Mouse (Mus musculus): ENCODE results near the gene Ncbp3.
A peak's percentile ranks its signal among the peaks of the same experiment; 100 is the strongest.

Gene Ncbp3

DNA sequence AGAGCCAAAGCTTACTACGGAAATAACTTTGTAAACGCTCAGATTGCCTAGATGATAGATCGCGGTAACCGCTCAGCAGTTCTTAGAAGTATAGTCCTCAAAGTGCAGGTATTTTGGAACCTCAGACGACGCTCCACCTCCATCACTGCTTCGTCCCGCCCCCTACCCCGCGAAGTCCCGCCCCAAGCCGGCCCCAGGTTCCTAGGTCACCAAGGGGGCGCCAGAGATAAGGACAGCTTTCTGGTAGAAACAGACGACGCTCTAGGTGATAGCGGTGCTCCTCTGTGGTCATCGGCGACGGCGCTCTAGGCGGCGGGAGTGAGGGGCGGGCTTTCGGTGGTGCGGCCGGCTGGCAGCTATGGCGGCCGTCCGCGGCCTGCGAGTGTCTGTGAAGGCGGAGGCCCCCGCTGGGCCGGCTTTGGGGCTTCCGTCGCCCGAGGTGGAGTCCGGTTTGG is at the start of gene Ncbp3:
Gene Ncbp3 (plus strand): TSS at position 242 of the 455 bp plus-strand sequence.
- DNase-seq (ENCODE audit: low spot score in 2 of 2): peak; percentile 98

DNA sequence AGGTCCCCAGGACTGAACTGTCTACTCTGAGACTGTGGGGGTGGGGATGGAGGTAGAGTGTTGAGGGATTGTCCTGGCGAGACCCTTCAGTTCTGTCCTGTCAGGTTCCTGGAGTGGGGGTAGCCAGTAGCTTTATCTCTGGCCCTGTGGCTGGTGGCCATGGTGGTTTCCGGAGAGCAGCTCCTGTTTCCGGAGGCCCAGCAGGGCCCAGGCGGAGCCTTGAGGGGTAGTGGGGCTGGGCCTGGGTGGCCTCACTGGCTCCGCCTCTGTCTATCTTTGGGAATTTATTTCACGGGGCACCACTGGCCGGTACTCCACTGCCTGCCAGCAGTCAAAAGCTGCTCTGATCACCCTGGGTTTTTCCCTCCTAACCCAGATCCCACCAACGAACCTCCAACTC is 48.8 kb upstream of the Ncbp3 start, which contains the start of gene P2rx1:
Gene P2rx1 (plus strand): TSS at position 333 of the 400 bp plus-strand sequence.
- peak; percentile 47 to 62 for DNase-seq (ENCODE audit: low spot score in 2 of 2)

DNA sequence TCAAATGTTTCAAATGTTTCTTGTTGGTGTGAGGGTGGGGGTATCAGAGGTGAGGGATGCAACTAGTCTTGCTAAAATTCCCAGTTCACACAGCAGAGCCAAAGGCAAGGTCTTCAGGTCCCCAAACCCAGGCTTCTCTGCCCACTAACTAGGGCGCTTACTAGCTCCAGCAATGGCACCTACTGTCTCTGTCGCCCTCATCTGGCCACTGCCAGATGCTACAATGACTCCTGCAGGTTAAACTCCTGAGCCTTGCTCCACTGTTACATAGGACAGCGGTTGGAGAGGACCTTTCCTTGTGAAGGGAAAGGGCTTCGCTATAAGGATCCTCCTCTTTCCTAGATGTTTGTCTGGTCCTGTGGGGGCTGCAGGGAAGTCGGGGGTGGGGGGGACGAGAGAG is 46.6 kb upstream of the Ncbp3 start:
- DNase-seq (ENCODE audit: low spot score in 2 of 2): peak; percentile 46 to 69

DNA sequence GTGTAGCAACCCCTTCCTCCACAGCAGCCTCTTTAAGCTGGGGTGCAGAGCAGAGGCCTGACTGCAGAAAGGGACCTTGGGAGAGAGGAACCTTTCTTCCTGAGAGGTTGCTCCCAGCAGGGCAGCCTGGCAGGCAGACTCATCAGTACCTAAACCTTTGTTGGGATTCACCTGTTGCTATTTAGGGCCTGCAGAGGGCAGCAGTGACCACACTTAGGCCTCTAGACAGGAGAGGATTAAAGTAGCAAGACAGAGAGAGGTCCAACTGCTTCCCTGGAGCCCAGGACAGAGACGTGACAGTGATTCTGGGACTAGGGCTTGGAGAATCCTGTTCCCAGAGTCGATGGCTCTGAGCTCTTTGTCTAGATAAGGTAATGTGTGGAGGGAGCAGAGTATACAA is 41.2 kb upstream of the Ncbp3 start:
- DNase-seq (ENCODE audit: low spot score in 2 of 2): peak; percentile 38 to 58

DNA sequence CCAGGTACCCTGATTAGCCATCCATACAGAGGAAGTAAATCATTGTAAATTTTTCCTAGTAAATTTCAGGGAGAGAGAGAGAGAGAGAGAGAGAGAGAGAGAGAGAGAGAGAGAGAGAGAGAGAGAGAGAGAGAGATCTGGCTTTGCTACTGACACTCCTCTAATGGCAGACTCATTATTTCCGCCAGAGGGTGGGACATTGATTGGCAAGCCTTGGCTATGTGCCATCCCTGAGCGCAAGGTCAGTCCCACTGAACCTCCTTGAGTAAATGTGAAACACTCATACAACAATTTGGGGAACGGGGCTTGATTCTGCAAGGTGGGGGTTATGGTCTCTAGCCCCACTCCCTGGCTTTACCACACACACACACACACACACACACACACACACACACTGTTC is 40.5 kb upstream of the Ncbp3 start:
- no peak for DNase-seq (ENCODE audit: low spot score in 2 of 2)

DNA sequence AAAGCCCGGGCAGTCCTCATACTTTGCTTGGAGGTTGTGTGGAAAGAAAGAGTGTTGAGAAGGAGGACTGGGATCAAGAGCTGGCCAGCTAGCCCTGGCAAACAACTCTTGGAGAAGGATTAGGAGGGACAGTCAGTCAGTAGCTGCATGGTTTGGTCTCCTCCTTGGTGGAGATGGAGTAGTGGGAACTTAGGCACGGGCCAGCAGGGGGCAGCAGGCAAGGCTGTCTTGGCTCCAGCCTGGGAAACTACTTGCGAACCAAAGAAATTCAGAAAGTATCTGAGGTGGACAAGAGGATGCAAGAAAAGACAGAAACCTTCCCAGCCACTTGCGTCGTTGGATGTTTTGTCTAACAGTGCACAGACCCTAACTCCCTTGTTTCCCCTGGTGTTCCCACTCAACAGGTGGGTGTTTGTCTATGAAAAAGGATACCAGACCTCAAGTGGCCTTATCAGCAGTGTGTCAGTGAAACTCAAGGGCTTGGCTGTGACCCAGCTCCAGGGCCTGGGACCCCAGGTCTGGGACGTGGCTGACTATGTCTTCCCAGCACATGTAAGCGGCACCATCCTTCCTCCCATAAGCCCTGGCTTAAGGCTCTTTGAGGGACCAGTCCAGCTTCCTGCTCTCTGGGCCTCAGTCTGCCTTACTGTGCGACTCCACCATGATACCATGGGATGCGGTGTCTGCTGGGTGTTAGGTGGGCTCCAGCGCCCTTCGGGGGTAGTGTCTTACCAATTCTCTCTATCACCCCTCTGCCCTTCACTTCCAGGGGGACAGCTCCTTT is 39.7 kb upstream of the Ncbp3 start:
- DNase-seq (ENCODE audit: low spot score in 2 of 2): peak; percentile 22 to 61

DNA sequence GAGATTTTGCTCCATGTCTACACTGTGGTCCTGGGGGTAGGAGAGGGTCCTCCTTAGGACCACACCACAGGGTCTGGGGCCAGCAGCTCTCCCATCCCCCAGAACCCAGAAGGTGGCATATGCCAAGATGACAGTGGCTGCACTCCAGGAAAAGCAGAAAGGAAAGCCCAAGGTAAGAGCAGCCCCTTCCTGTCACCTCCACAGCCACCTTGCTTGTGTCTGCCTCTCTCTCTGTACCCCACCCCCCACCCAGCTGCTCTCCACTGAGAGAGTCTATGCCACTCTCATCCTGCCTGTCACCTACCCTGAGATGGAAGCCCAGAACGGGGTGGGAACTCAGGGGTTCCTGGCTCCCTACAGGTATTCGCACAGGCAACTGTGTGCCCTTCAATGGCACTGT is 38.8 kb upstream of the Ncbp3 start:
- no peak for DNase-seq (ENCODE audit: low spot score in 2 of 2)

DNA sequence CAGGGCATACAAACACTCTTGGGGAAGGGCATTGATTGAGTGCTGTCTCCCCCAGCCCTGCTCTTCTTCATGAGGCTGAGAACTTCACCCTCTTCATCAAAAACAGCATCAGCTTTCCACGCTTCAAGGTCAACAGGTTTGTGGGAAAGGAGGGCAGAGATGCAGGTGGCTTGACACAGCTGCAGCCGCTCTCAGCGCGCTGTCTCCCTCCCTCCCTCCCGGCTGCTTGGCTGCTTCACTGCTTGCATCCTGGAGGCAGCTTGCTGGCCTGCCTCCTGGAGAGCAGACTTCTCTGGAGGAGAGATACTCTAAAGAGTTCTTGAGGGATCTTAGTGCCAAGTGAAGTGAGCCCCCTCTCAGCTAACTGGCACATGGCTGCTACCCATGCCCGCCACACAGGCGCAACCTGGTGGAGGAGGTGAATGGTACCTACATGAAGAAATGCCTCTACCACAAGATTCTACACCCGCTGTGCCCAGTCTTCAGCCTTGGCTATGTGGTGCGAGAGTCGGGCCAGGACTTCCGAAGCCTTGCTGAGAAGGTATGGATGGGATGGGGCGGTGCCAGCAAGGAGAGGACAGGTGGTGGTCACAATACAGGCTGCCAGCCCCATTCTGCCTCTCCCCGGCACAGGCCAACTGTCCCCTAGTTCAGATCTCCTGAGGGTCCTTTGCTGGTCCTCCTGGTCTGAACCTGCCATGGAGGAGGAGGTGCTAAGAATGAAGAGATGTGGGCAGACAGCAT is 37.9 kb upstream of the Ncbp3 start:
- DNase-seq (ENCODE audit: low spot score in 2 of 2): no peak

DNA sequence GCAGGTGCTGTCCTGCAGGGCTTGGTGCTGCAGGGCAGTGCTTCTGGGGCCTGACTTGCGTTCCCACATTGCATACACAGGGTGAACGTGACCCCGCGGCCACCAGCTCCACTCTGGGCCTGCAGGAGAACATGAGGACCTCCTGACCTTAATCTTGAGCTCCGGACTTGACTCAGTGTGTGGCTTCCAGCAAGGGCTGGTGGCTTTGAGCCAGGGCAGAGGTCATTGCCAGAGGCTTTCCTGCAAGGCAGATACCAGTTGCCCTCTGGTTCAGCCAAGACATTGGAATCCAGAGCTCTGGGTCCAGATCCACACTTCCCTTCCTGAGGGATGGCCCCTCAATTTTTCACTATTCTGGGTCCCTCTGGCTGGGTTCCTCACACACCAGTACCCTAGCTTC is 33.6 kb upstream of the Ncbp3 start:
- no peak for DNase-seq (ENCODE audit: low spot score in 2 of 2)

DNA sequence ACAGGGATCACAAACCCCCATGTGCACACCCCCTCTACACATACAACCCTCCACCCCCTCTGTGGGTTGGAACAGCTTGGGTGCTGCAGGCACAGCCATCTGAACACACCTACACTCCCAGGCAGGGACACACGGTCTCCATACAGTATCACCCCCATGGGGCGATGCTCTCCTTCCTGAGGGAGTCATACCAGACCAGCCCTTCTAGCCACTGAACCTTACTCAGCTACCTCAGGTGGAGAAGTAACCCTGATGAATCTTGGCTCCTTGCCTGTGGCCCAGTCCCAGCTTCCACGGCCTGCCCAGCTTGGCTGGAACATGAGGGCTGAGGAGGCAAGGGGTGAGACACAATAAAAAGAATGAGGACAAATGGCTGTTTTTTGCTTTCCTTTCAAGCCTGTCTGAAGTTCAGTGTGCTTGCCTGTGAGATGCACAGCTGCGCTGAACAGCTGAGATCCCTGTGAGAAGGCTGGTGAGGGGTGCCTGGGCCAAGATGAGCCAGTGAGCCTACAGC is 32.7 kb upstream of the Ncbp3 start:
- DNase-seq (ENCODE audit: low spot score in 2 of 2): no peak

DNA sequence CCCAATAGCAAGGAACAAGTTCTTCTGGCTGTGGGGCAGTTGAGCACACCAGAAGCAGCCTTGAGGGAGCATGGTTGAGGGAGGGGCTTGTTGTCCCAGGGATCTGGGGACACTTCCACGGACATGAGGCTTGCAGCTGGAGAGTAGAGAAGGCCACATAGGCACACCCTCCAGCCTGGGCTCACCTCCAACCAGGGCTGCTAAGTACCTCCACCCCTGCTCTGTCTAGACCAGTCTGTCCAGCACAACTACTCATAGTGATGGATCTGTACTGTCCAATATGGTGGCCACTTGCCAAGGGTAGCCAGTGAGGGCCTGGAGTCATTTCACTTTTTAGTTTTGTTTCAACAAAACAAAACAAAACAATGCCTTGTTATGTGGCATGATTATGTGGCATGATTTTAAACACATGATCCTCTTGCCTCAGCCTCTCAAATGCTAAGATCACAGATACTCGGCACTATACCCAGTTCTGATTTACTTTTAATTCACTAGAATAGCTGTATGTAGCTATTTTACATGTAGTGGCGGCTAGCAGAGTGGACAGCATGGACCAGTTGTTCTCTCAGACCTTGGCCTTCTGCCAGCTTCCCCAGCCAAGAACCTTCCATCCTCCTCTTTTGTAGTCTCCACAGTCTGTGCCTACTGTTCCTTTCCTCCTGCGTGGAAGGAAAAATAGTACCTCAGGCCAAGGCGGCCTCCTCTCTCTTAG is 32.0 kb upstream of the Ncbp3 start:
- no peak for DNase-seq (ENCODE audit: low spot score in 2 of 2)

DNA sequence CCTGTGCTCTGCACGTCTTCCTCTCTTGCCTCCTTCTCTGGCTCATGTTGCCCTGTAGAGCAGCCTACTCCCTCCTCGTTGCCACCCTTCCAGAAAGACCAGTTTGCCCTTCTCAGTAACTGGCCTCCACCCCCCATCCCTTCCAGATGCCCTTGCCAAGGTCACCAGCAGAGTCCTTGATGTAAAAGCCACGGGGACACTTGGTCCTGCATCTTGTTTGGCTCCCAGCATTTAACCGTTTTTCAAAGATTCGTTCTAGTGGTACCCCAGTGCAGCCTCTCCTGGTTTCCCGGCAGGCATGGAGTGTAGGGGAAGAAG is 31.5 kb upstream of the Ncbp3 start:
- no peak for DNase-seq (ENCODE audit: low spot score in 2 of 2)

DNA sequence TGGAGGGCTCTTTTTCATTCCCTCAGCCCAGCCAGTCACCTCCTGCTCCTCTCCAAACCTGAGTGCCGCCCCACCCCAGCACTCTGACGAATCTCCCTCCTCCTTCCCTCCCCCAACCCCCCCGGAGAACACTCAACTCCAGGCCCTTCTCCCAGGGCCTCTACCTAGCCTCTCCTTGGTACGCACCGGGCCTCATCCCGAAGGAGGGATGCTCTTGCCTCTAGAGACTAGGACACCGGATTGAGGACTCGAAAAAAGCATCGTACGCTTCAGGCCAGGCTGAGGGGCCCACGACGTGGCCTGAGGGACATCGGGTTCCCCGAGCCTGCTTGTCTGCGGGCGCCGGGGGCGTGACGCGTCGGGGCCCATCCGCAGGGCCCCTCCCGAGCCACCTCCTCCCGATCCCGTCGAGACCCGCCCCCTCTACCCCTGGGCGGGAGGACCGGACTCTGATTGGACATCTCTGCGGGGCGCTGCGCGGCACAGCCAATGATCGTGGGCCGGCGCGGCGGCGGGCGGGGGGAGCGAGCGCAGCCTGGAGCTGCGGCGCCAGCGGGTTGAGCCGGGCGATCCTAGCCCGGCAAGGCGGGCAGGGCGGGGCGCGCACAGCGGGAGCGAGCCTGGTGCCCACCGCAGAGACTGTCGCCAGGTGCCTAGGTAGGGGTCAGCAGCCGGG is 29.0 kb upstream of the Ncbp3 start, which contains the start of gene Camkk1:
Gene Camkk1 (plus strand): TSS at position 538 of the 676 bp plus-strand sequence.
- peak; percentile 82 to 86 for DNase-seq (ENCODE audit: low spot score in 2 of 2)

DNA sequence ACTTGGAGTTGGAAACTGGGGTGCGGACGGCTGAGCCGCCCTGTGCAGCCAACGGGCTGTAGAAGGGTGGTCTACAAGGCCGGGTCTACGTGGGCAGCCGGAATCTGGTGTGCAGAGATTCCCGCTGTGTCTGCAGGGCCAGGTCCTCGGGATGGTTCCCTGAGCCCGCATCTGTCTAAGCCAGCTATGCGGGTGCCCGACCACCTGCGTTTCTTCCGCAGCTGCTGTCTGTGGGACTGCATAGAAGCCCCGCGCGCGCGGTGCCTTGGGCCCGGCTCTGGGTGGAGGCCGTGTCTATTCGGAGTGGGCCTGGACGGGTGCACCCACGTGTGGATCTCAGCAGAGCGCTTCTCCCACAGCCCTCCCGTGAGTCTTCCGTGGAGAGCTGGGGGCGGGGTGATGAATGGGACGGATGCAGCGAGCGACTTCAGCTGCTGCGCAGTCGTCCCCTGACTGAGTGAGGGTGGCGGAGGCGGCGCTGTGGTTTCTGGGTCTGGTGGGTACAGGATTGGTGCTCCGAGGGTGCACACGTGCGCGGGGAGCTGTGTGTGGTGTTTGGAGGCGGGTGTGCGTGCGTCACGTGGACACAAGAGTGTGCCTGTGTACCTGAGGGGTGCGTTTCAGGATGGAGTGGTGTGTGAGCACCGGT is 28.3 kb upstream of the Ncbp3 start:
- DNase-seq (ENCODE audit: low spot score in 2 of 2): peak; percentile 67 to 88

DNA sequence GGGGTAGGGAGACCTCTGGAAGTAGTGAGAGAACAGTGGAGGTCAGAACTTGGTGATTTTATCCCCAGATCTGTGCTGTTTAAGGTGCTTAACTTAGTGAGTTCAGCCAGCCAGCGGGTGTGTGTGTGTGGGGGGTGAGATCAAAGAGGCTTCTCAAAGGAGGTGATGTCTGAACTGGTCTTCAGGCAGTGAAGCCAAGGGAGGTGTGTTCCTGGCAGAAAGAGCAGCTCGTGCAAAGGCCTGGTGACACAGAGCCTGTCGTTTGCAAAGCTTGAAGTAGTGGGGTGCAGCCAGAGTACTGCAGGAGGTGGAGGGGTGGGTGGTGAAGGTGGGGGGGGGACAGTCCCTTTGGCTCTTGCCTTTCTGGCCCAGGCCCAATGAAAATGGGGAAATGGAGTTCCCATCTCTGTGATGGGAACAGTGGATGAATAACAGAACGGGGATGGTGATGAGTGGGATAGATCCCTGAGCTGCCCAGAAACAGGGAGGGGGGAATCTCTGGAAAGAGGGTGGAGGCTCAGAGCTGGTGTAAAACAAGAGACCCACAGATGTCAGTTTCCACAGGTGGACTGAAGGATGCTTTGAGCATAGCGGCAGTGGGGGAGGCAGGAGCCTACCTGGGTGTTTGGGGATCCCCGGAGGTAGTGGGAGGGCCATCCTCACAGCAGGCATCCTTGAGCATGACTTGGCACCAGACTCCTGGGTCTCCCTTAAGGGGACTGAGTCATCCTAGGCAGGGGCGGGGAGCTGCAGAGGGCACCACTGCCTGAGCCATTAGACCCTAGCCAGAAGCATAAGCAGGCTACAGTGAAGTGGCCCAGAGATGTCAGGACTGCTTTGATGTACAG is 26.4 kb upstream of the Ncbp3 start:
- DNase-seq (ENCODE audit: low spot score in 2 of 2): no peak

DNA sequence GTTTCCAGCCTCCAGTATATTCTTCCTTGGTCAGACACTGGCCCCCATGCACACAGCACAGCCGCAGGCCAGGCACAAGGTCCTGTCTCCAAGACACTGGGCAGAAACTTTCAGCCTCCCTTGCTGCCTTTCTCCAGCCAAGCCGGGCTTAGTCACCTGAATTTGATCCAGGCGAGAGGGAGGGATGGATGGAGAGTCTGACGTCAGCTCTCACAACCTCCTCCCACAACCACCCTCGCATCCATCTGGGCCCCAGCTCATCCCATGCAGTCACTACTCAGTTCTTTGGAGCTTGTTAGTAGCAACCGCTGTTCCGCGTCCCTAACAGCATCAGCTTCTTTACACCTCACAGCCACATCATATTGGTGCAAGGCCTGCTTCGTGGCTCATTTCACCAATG is 24.5 kb upstream of the Ncbp3 start:
- DNase-seq (ENCODE audit: low spot score in 2 of 2): no peak

DNA sequence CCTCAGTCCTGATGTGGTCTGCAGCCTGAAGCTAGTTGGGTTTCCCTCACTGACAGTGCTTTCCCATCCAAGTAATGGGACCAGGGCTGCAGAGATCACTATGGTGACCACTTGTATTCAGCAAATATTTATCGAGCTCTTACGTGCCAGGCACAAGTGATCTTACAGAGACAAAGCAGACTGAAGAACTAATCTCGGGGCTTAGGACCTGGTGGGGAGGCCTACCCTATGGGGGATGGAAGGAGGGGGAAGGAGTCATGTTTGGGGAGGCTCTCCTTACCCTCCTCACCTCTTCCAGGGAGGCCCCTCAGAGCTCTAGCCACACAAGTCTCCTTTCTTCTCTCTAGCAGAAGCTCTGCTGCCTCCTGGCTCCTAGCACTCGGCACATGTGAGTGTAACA is 23.8 kb upstream of the Ncbp3 start:
- no peak for DNase-seq (ENCODE audit: low spot score in 2 of 2)

DNA sequence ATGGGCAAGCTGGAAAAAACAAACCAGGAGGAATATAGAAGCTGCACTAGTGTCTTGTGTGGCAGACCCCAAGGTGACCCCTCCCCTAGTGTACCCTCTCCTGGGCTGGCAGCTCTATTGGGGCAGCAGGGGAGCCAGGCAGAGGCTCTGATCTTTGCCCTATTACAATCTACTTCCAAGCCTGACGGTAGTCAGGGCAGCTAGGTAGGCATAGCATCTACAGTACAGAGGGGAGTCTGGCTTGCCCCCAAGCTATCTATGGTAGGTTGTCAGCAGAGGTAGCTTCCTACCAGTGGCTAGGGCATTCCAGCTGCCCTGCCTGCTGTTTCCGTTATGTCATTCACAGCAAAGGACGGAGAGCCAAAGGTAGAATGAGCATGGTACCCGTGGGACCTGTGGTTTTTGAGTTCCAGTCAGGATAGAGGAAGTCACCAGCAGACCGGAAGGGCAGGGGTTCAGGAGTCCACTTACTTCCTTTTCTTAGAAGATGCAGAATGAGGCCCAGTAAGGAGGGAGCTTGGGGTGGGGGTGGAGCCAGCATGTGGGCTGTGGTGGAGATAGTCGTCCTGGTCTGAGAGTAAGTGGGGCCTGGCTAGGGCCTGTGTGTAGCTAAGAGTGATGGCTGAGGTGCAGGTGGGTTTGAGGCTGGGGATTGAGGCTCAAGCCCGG is 23.2 kb upstream of the Ncbp3 start:
- peak; percentile 21 to 81 for DNase-seq (ENCODE audit: low spot score in 2 of 2)

DNA sequence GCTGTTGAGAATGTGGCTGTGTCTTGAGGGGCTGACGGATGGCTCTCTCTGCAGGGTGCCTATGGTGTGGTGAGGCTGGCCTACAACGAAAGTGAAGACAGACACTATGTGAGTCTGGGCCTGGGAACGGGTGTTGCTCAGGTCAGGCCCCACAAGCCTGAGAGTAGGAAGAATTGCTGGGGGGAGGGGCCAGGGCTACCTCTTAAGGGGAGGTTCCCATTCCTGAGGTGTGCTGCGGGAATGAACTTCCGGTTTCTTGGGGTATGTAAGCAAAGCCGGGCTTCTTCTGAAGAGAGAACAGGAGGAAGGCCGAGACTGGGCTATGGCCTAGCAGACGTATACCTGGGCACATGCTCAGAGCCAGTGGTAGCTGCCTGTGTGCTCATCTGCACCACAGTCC is 20.6 kb upstream of the Ncbp3 start:
- DNase-seq (ENCODE audit: low spot score in 2 of 2): no peak
